Mouse (Mus musculus) heart, embryonic 13.5 days (tissue): ENCODE measurements around the gene Zfp839. TPM values are rescaled to one million over a fixed set of nuclear protein-coding genes. Genes with fewer than 3 reads are reported as not detected.

Source experiments
- ATAC-seq: fragments of 200-750 bp; cut with Nextera tagmentation; 2 replicates; pipeline ENCODE4 v1.8.0; 2017; ENCODE audit warnings: moderate TSS enrichment; ENCODE audit not compliant: insufficient number of reproducible peaks, low FRiP score, low TSS enrichment; ENCODE audit errors: extremely low read depth
- H3K27ac ChIP-seq: fragments of 300-500 bp; sonication (generic); replicated peaks from 2 replicates; pipeline ENCODE4 v1.5.1; 2015; ENCODE audit warnings: moderate library complexity, mild to moderate bottlenecking, inconsistent platforms
- H3K27me3 ChIP-seq: fragments of 300-500 bp; sonication (generic); replicated peaks from 2 replicates; pipeline ENCODE4 v1.6.1; 2015; ENCODE audit warnings: mild to moderate bottlenecking, inconsistent platforms
- H3K36me3 ChIP-seq: fragments of 300-500 bp; sonication (generic); 2 replicates; pipeline ENCODE4 v1.6.1; 2015; ENCODE audit warnings: mild to moderate bottlenecking, inconsistent platforms
- H3K4me1 ChIP-seq: fragments of 300-500 bp; sonication (generic); 2 replicates; pipeline ENCODE4 v1.6.1; 2015; ENCODE audit warnings: inconsistent platforms
- H3K4me2 ChIP-seq: fragments of 300-500 bp; sonication (generic); 2 replicates; pipeline ENCODE4 v1.6.1; 2015; ENCODE audit warnings: inconsistent platforms, mild to moderate bottlenecking, moderate library complexity
- H3K4me3 ChIP-seq: fragments of 300-500 bp; sonication (generic); 2 replicates; pipeline ENCODE4 v1.5.1; 2015; ENCODE audit warnings: moderate library complexity, mild to moderate bottlenecking, inconsistent platforms
- H3K9ac ChIP-seq: fragments of 300-500 bp; sonication (generic); 2 replicates; pipeline ENCODE4 v1.6.1; 2015; ENCODE audit warnings: inconsistent platforms, mild to moderate bottlenecking, moderate library complexity
- H3K9me3 ChIP-seq: fragments of 300-500 bp; sonication (generic); 2 replicates; pipeline ENCODE4 v1.6.1; 2016; ENCODE audit warnings: inconsistent platforms
- WGBS: fragments of 180-500 bp; shearing (Covaris S2); methylation state at CpG from one replicate; pipeline ENCODE4 v1.1.7; 2015; ENCODE audit warnings: mixed read lengths; 5-methylcytosine and 5-hydroxymethylcytosine counted together
- polyA plus RNA-seq: library from polyadenylated mRNA; unstranded; fragments of >200 nt; fragmentation: Nextera tagmentation; extraction: Ambion mirVana; gene quantifications from 2 replicates; pipeline ENCODE4 v1.2.1, GENCODE M21; 2015

Zfp839 gene
- polyA plus RNA-seq, 1 experiment from 2014 or later: 4.1 TPM

GRCm38 (mm10) chr12:110841731-110842493, 8.1 kb upstream of the Zfp839 start:
- Histone ChIP-seq H3K36me3 (no peaks in the 10 kb centered on the region), H3K9ac (no peak overlapping the region), H3K4me2 (no peak overlapping the region), H3K27me3 (no peaks in the 10 kb centered on the region), H3K9me3 (no peaks in the 10 kb centered on the region), H3K4me1 (peaks cover 32% of the 10 kb centered on the region), H3K27ac (no peak overlapping the region), H3K4me3 (no peak overlapping the region)
- no peak for ATAC-seq
- 58% methylated on average over 5 of the region's 5 CpGs for WGBS

DNA sequence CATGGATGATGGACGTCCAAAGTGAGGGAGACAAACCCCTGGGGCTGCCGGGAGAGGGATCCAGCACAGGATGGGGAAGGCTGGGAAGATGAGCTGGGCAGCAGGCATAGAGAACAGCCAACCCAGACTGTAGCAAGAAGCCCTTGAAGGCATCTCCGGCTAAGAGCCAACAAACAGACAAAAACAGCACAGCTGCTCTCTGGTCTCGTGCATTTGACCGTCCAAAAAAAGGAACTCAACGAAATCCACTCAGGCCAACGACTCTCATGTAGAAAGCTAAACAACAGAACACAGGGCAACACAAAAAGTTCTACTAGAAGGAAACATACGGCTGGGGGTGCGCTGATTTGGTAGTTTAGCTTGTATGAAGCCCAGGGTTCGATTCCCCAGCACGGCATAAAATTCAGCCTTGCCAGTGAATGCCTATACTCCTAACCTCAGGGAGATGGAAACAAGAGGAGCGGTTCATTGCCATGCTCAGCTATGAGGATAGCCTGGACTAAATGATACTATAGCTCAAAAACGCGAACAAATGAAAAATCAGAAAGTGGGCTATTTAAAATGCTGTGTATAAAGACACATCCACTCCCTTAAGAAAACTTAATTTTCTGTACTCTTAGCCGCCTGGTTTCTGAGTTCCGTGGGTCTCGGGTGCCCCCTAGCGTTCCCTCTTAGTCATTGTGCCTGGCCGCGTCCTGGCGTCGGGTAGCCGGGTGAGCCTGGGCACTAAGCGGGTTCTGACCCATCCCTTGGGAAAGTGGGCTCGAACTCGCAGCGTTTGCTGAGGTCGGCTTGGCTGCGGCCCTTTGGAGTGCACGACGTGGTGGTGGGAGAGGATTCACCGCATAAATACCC, 6.6 kb upstream of the Zfp839 start:
- H3K9me3 ChIP-seq: no peaks in the 10 kb centered on the region
- peak overlapping the region; percentile 83 for H3K9ac ChIP-seq
- peaks cover 26% of the 10 kb centered on the region for H3K4me1 ChIP-seq
- H3K4me3 ChIP-seq: peak overlapping the region; percentile 65
- H3K27ac ChIP-seq: no peak overlapping the region
- peak overlapping the region; percentile 85 for H3K4me2 ChIP-seq
- no peak for ATAC-seq
- no peaks in the 10 kb centered on the region for H3K36me3 ChIP-seq
- 19% methylated on average over 32 of the region's 32 CpGs for WGBS
- peaks cover 4% of the 10 kb centered on the region for H3K27me3 ChIP-seq

DNA sequence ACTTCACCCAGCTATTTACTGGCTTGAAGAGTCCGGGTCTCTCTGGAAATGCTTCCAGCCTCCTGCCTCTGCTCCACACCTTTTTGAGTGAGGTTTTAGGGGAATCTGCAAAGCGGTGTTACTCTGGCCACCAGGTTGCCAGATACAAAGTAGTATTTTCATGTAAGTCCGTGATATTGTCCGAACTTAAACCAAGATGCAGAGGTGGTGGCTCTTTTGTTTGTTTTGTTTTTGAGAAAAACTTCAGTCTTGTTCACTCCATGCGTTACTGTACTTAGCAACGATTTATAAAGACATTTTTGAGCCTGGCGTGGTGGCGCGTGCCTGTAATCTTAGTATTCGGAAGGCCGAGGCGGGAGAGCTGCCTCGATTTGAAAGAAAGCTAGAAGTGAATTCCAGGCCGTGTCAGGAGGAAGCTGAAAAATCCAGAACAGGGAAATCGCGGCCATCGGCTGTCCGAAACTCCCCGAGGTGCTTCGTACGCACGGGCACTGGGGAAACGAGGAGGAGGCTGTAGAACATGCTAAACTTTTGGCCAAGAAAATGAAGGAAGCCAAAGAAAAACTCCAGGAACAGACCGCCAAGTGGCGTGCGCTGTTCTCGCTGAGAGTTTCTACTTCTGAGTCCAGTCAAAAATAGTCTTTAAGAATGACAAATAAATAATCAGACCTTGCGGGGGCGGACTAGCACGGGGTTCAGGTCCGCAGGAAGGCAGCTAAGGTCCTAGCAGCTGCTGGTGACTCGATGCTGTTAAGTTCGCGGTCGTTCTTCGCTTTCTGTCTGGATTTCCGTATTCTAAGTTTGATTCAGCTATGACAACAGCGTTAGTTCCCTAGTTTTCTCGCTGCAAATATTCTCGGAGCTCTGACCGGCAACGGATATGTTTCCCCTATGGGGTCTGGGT, 5.6 kb upstream of the Zfp839 start:
- Histone ChIP-seq H3K4me3 (peak overlapping the region; percentile 65), H3K36me3 (no peaks in the 10 kb centered on the region), H3K4me1 (peaks cover 29% of the 10 kb centered on the region), H3K27ac (peak overlapping the region; percentile 87), H3K27me3 (peaks cover 4% of the 10 kb centered on the region), H3K9me3 (no peaks in the 10 kb centered on the region), H3K9ac (peak overlapping the region; percentile 83), H3K4me2 (peak overlapping the region; percentile 85)
- no peak for ATAC-seq
- under 1% methylated on average over 42 of the region's 42 CpGs for WGBS

- peaks cover 25% of the 10 kb centered on the region for H3K4me1 ChIP-seq
- H3K4me2 ChIP-seq: peak overlapping the region; percentile 85
- H3K4me3 ChIP-seq: peak overlapping the region; percentile 65
- peak overlapping the region; percentile 84 for H3K9ac ChIP-seq
- H3K9me3 ChIP-seq: no peaks in the 10 kb centered on the region
- WGBS: under 1% methylated on average over 36 of the region's 36 CpGs
- peaks cover 4% of the 10 kb centered on the region for H3K27me3 ChIP-seq
- ATAC-seq: peak; percentile 92
- no peaks in the 10 kb centered on the region for H3K36me3 ChIP-seq
- H3K27ac ChIP-seq: peak overlapping the region; percentile 87
Measured at GRCm38 (mm10) chr12:110845131-110845880, 4.7 kb upstream of the Zfp839 start.

- no peaks in the 10 kb centered on the region for H3K9me3 ChIP-seq
- no peak for ATAC-seq
- 75% methylated on average over 6 of the region's 6 CpGs for WGBS
- H3K4me1 ChIP-seq: peaks cover 33% of the 10 kb centered on the region
- H3K36me3 ChIP-seq: no peaks in the 10 kb centered on the region
- H3K4me2 ChIP-seq: peak overlapping the region; percentile 85
- H3K27me3 ChIP-seq: peaks cover 4% of the 10 kb centered on the region
- peak overlapping the region; percentile 65 for H3K4me3 ChIP-seq
- peak overlapping the region; percentile 87 for H3K27ac ChIP-seq
- peak overlapping the region; percentile 84 for H3K9ac ChIP-seq
Measured at GRCm38 (mm10) chr12:110846191-110846765, 3.8 kb upstream of the Zfp839 start.

- Histone ChIP-seq H3K4me3 (peak overlapping the region; percentile 93), H3K27ac (peak overlapping the region; percentile 77), H3K4me1 (peaks cover 32% of the 10 kb centered on the region), H3K27me3 (peaks cover 4% of the 10 kb centered on the region), H3K4me2 (peak overlapping the region; percentile 89), H3K9ac (peak overlapping the region; percentile 96), H3K36me3 (peaks cover 12% of the 10 kb centered on the region), H3K9me3 (no peaks in the 10 kb centered on the region)
- 7% methylated on average over 9 of the region's 9 CpGs for WGBS
- no peak for ATAC-seq
Measured at GRCm38 (mm10) chr12:110850929-110851256, 840 bp downstream of the Zfp839 start.

DNA sequence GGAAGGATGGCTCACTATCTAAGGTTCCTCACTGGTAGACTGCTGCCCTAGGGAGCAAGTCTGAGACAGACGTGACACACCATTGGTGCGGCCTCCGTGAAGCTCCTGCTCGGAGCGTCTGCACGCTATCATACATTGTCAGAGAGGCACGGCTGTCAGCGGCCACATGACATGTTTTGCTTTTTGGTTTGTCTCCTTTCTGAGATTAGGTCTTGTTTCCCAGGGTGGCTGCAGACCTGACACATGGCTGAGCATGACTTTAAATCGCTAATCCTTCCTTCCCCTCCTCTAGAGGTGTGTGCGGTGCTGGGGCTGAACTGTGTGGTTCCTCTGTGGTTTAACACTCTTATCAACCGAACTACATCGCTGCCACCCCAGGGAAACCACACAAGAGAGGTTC, 1.4 kb downstream of the Zfp839 start:
- WGBS: 25% methylated on average over 12 of the region's 12 CpGs
- Histone ChIP-seq H3K27ac (no peak overlapping the region; the same call in 1 of the 2 replicates), H3K9ac (peak overlapping the region; percentile 96)

DNA sequence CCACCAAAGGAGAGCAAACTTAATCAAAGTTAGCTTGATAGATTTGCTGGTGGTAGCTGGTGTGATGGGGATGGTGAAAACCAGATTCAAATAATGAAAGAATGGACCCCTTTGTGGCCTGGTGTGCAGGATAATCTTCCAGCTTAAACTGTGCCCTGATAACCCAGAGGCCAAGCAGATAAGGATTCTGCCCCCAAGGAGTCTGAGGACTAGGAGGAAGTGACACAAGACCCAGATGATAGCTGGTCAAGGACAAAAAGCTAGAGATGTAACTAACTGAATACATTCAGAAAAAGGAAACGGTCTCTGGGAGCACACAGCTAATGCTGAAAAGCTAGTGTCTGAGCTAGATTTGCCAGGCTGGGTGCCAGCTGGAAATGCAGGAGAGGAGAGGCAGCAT, 1.9 kb downstream of the Zfp839 start:
- Histone ChIP-seq H3K4me3 (no peak overlapping the region), H3K36me3 (peaks cover 22% of the 10 kb centered on the region), H3K27ac (no peak overlapping the region), H3K4me1 (peaks cover 26% of the 10 kb centered on the region), H3K27me3 (peaks cover 4% of the 10 kb centered on the region), H3K9me3 (no peaks in the 10 kb centered on the region), H3K9ac (peak overlapping the region; percentile 96), H3K4me2 (peak overlapping the region; percentile 89; the same call in 1 of the 2 replicates)
- no peak for ATAC-seq
- 67% methylated on average over 1 of the region's 1 CpGs for WGBS

More for the DNA sequence above, 1.4 kb downstream of the Zfp839 start:
- no peak for ATAC-seq
- peak overlapping the region; percentile 93 for H3K4me3 ChIP-seq
- H3K36me3 ChIP-seq: peaks cover 17% of the 10 kb centered on the region
- peaks cover 4% of the 10 kb centered on the region for H3K27me3 ChIP-seq
- peaks cover 27% of the 10 kb centered on the region for H3K4me1 ChIP-seq
- peak overlapping the region; percentile 89 for H3K4me2 ChIP-seq
- no peaks in the 10 kb centered on the region for H3K9me3 ChIP-seq

DNA sequence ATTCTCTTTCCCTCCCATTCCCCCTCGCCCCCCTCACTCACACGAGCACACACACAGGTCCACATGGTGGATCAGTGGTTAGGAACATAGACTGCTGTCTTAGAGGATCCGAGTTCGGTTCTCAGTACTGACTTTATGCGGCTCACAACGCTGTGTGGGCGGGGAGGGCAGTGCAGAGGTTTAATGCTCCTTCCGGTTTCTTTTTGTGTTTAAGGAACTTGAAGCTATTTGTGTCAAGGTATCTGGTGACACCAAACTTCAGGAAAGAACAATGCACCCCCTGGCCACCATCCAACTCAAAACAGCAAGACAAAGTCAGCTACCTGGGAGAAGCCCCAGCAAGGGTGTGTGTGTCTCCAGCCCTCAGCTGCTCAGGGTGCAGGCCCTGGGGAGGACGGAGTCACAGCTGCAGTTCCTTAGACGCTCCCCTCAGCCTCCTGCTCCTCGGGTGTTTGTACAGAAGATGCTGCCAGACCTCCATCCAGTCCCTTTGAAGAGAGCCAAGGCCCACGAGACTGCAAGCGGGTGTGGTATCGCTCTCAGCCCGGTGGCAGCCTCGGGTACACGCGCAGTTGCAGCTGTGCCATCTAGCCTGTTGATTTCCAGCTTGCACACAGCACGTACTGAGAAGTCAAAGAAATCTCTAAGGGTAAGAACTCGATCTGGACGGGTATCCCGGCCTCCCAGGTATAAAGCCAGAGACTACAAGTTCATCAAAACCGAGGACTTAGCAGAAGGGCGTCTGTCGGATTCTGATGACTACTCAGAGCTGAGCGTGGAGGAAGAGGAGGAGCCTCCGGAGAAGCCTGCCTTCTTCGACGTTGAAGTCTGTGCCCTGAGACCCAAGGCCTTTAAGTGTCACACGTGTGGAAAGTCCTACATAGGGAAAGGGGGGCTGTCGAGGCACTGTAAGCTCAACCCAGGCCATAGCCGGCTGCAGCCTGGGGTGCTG, 5.0 kb downstream of the Zfp839 start:
- Histone ChIP-seq H3K9me3 (no peaks in the 10 kb centered on the region), H3K4me3 (no peak overlapping the region), H3K27ac (no peak overlapping the region), H3K9ac (no peak overlapping the region), H3K4me1 (peaks cover 24% of the 10 kb centered on the region), H3K4me2 (no peak overlapping the region), H3K27me3 (no peaks in the 10 kb centered on the region), H3K36me3 (peaks cover 37% of the 10 kb centered on the region)
- 81% methylated on average over 32 of the region's 32 CpGs for WGBS
- ATAC-seq: no peak
